Mouse (Mus musculus): ENCODE measurements around the gene Vmn1r229.

DNA sequence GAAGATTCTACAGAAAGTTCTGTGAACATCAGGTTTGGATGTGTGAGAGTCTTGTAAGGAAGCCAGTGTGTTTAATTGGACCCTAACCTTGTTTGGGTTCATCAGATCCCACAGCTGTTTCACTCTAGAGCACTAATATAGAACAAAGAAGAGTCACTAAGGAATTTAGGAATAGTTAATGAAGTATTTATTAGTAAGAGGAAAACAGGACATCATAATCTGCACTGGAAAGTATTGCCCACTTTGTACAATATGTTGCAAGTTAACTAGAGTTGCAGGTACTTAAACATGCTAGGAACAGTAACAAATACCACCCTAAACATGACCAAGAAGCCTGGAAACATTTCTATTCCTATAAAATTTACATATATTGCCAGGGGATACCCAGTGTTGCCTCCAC is 25.3 kb upstream of the Vmn1r229 start, which contains the start of gene Vmn1r228:
- no peak for TF ChIP-seq POLR2A (IDR thresholded peaks at IDR 0.05; ENCODE audit: insufficient read depth, low read depth, low read length)
- TF ChIP-seq CTCF (IDR thresholded peaks at IDR 0.05), result no peak

Measured in heart, adult 2 months (tissue).